17 mouse cellular contexts compared by ENCODE assay signal in the genomic region with DNA sequence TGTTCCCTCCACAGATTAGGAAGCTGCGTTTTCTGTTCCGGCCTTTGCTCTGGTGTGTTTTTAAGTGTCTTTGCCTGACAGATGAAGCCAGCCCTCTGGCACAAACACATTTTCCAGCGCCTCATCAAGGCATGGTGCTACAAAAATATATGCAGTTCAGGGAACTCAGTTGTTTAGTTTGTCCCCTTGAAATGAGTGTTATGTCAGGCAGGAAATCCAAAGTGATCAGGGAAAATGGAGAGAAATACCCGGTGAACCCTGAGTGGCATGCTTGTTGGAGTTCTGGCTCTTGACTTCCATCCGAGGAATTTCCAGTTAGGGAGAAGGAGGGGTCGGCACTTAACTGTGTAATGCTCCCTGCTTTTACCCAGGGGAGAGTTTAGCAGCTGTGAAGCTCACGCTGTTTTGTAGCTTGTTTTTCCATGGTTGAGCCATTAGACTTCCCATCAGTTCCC.
DNase-seq lines count a peak whose midpoint lies in the region; ATAC-seq and TF ChIP-seq lines count a peak whose summit lies in the region.
"Had no signal": no experiment of that assay in that cellular context is flagged by ENCODE, and none has a peak within 500 bp of the region (broad histone marks: within the 10 kb centered on the region; RNA-seq: fewer than 3 reads in every experiment).

No protein-coding gene starts in this region.

- H3K9ac ChIP-seq in heart, embryonic 12.5 days: no peak overlapping the region
- H3K9ac ChIP-seq in lung, embryonic 14.5 days: no peak overlapping the region
- no peak overlapping the region for H3K9ac ChIP-seq in lung, postnatal 0 days (replicated peaks; ENCODE audit: low read depth)
- H3K9ac ChIP-seq: forebrain, embryonic 13.5 days; hindbrain, embryonic 14.5 days; limb, embryonic 13.5 days had no signal

- TF ChIP-seq EP300 in lung, postnatal 0 days (IDR thresholded peaks at IDR 0.05): peak; percentile 49; the same call in 1 of the 2 replicates

- no peak for TF ChIP-seq CTCF in lung, embryonic 14.5 days (IDR thresholded peaks at IDR 0.05; ENCODE audit: low read depth)
- no peak for TF ChIP-seq CTCF in lung, postnatal 0 days (IDR thresholded peaks at IDR 0.05)

- peak; percentile 22 to 44 for DNase-seq in heart, adult 18-20 months
- peak; percentile 88 for DNase-seq in lung, embryonic 14.5 days
- no peak for DNase-seq in lung, postnatal 25 days (ENCODE audit: low spot score)
- DNase-seq in lung, postnatal 0 days (ENCODE audit: low spot score): peak; percentile 84
- peak; percentile 15 for DNase-seq in skeletal muscle tissue, adult 2 months (ENCODE audit: low read depth, low spot score)
- DNase-seq: B cell, adult 2 months; cerebellum, postnatal 14 days; layer of hippocampus, postnatal 36 days; right cerebral cortex, postnatal 14 days; thymus, postnatal 4 days had no signal

- H3K27me3 ChIP-seq in heart, embryonic 12.5 days (replicated peaks): no peaks in the 10 kb centered on the region
- no peaks in the 10 kb centered on the region for H3K27me3 ChIP-seq in lung, embryonic 14.5 days (ENCODE audit: insufficient read depth, low read length)
- no peaks in the 10 kb centered on the region for H3K27me3 ChIP-seq in lung, postnatal 0 days (replicated peaks; ENCODE audit: insufficient read depth, low read length)
- H3K27me3 ChIP-seq: forebrain, embryonic 13.5 days; limb, embryonic 13.5 days had no signal

- H3K36me3 ChIP-seq in heart, embryonic 12.5 days: no peaks in the 10 kb centered on the region
- H3K36me3 ChIP-seq in lung, embryonic 14.5 days (ENCODE audit: insufficient read depth): no peaks in the 10 kb centered on the region
- H3K36me3 ChIP-seq in lung, postnatal 0 days (ENCODE audit: insufficient read depth, low read length): no peaks in the 10 kb centered on the region
- H3K36me3 ChIP-seq: limb, embryonic 13.5 days; midbrain, embryonic 10.5 days had no signal

- H3K4me2 ChIP-seq in heart, embryonic 12.5 days: no peak overlapping the region
- 0 out of 2 replicates have a peak overlapping the region, but pooled peaks have one; percentile 23 for H3K4me2 ChIP-seq in lung, embryonic 14.5 days
- H3K4me2 ChIP-seq in lung, postnatal 0 days (replicated peaks; ENCODE audit: low read depth, low read length): no peak overlapping the region
- H3K4me2 ChIP-seq: forebrain, embryonic 13.5 days; hindbrain, embryonic 14.5 days; limb, embryonic 13.5 days had no signal

- 23% methylated on average over 7 of the region's 7 CpGs for WGBS in heart, embryonic 12.5 days
- WGBS in lung, embryonic 14.5 days: 13% methylated on average over 7 of the region's 7 CpGs
- 9% methylated on average over 7 of the region's 7 CpGs for WGBS in lung, postnatal 0 days

- no peak overlapping the region for H3K27ac ChIP-seq in heart, embryonic 12.5 days (ENCODE audit: poor library complexity, severe bottlenecking)
- peak overlapping the region; percentile 75 for H3K27ac ChIP-seq in lung, embryonic 14.5 days (ENCODE audit: low read depth)
- H3K27ac ChIP-seq in lung, postnatal 0 days (ENCODE audit: low read length): 0 out of 2 replicates have a peak overlapping the region, but pooled peaks have one; percentile 7
- H3K27ac ChIP-seq: forebrain, embryonic 13.5 days; hindbrain, embryonic 14.5 days; limb, embryonic 13.5 days; midbrain, embryonic 10.5 days had no signal

- ATAC-seq in heart, embryonic 12.5 days (ENCODE audit: insufficient number of reproducible peaks, low FRiP score): no peak
- peak; percentile 69 for ATAC-seq in lung, embryonic 14.5 days (ENCODE audit: insufficient read depth)
- ATAC-seq in lung, postnatal 0 days: peak; percentile 72
- ATAC-seq in CD4-positive, CD25-positive, alpha-beta regulatory T cell, adult 4 months: no peak
- ATAC-seq: forebrain, embryonic 13.5 days; intestine, postnatal 0 days had no signal

- H3K4me3 ChIP-seq in heart, embryonic 12.5 days: no peak overlapping the region
- H3K4me3 ChIP-seq in lung, embryonic 14.5 days (ENCODE audit: low read depth, low read length): no peak overlapping the region
- no peak overlapping the region for H3K4me3 ChIP-seq in lung, postnatal 0 days (ENCODE audit: low read depth, low read length)
- H3K4me3 ChIP-seq: forebrain, embryonic 13.5 days; limb, embryonic 13.5 days; midbrain, embryonic 10.5 days had no signal

- H3K9me3 ChIP-seq in heart, embryonic 12.5 days (replicated peaks): no peaks in the 10 kb centered on the region
- H3K9me3 ChIP-seq in lung, embryonic 14.5 days (ENCODE audit: low read depth, low read length): no peaks in the 10 kb centered on the region
- no peaks in the 10 kb centered on the region for H3K9me3 ChIP-seq in lung, postnatal 0 days (ENCODE audit: low read length)
- H3K9me3 ChIP-seq: forebrain, embryonic 13.5 days; limb, embryonic 13.5 days; midbrain, embryonic 10.5 days had no signal

- peaks cover 6% of the 10 kb centered on the region; the same call in 1 of the 2 replicates for H3K4me1 ChIP-seq in heart, embryonic 12.5 days (replicated peaks)
- peaks cover 7% of the 10 kb centered on the region for H3K4me1 ChIP-seq in lung, embryonic 14.5 days (ENCODE audit: insufficient read depth)
- H3K4me1 ChIP-seq in lung, postnatal 0 days (ENCODE audit: insufficient read depth, low read depth, low read length): no peaks in the 10 kb centered on the region
- H3K4me1 ChIP-seq: midbrain, embryonic 10.5 days had no signal

Comparison
In these comparisons a context has a peak if more than half of its experiments do, and no peak if none do; other contexts are left out.
1. ATAC-seq: peak in lung, embryonic 14.5 days (single experiment) and lung, postnatal 0 days (single experiment); none in heart, embryonic 12.5 days (single experiment) and CD4-positive, CD25-positive, alpha-beta regulatory T cell, adult 4 months (single experiment).